Mouse (Mus musculus) lung, postnatal 0 days (tissue): ENCODE measurements at regions not wholly inside any gene's neighbourhood (a gene's known extent, or its start where the extent isn't known, plus 50 kb on each side); places are given as distances from the start of the nearest gene placed in this dataset.

Source experiments
- CTCF ChIP-seq: IDR thresholded peaks from 2 replicates; pipeline ENCODE4 v1.5.1; 2016; ENCODE audit warnings: antibody characterized with exemption, mild to moderate bottlenecking
- EP300 ChIP-seq: IDR thresholded peaks from 2 replicates; pipeline ENCODE4 v1.6.1; 2016; ENCODE audit warnings: antibody characterized with exemption, mild to moderate bottlenecking, control low read depth

- no peak for TF ChIP-seq CTCF
- TF ChIP-seq EP300, result no peak
Measured at GRCm38 (mm10) chr17:88116321-88116720, 51.2 kb upstream of the Fbxo11 start.
